Mouse (Mus musculus) gastrocnemius, adult 2 months (tissue): ENCODE measurements around the gene Arl2. TPM values are rescaled to one million over a fixed set of nuclear protein-coding genes. Genes with fewer than 3 reads are reported as not detected.

Experiments used
- DNase-seq: peaks from one replicate; pipeline ENCODE4 v3.0.0; 2022
- H3K27ac ChIP-seq: fragments of 200-600 bp; 2 replicates; pipeline ENCODE4 v1.8.1; 2022; ENCODE audit warnings: mild to moderate bottlenecking
- H3K4me3 ChIP-seq: fragments of 200-600 bp; 2 replicates; pipeline ENCODE4 v1.8.1; 2022; ENCODE audit warnings: mild to moderate bottlenecking, moderate library complexity
- CTCF ChIP-seq: fragments of 200-600 bp; IDR thresholded peaks from 2 replicates; pipeline ENCODE4 v1.8.1; 2022; ENCODE audit warnings: antibody characterized with exemption, mild to moderate bottlenecking, moderate library complexity
- intact Hi-C: fragments of 180-260 bp; cut with DNase I; formaldehyde crosslinking; loops from one replicate; pipeline ENCODE4 v1.15.1; 2025
- long read RNA-seq, 2 experiments: library from polyadenylated mRNA; stranded (forward); transcript quantifications; one replicate each; pipeline ENCODE4 v2.0.0; 2021
- total RNA-seq, 2 experiments: library from RNA; stranded (reverse); gene quantifications; 2 replicates each; pipeline ENCODE4 v1.2.3; 2021

The Arl2 gene
- total RNA-seq: 10 to 100 TPM; 57.5 to 70.8 TPM
- long read RNA-seq, experiment 1, transcript Arl2-201 (5 exons, 1,286 nt): major isoform, 67 of 72 reads
- long read RNA-seq, experiment 1, partial matches to known transcripts: 4 of 72 reads
- long read RNA-seq, experiment 1, other reads (novel, unspliced or antisense): 1 of 72 reads
- long read RNA-seq, experiment 2, transcript Arl2-201 (5 exons, 1,286 nt): major isoform, 90 of 93 reads
- long read RNA-seq, experiment 2, partial matches to known transcripts: 1 of 93 reads
- long read RNA-seq, experiment 2, other reads (novel, unspliced or antisense): 2 of 93 reads

DNA sequence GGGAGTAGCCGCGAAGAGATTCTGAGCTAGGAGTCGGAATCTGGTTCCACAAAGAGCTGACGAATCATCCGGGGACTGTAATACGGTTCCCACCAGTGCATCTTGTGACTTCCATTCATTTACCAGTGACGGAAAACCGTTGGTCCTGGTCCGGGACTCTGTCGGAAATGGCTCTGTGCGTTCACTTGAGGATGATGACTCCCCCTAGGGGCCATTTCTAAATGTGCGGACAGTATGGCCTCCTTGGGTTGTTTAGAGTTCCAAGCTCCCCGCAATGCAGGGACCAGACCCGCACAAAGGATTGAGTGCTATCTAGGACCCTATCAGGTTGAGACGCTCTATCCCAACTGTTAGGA lies at the start of gene Arl2:
Gene Arl2 (minus strand): TSS at position 155 of the 356 bp plus-strand sequence.
- Histone ChIP-seq H3K27ac (peak within 1 kb of the TSS; percentile 97), H3K4me3 (peak within 1 kb of the TSS; percentile 97)
- peak; percentile 32; the same call in 1 of the 2 replicates for TF ChIP-seq CTCF
- peak; percentile 74 for DNase-seq
- intact Hi-C loops: loop anchor here (2.0 kb wide), 1 partner anchor 93 kb away; the partner anchor contains the start of gene Ppp2r5b

DNA sequence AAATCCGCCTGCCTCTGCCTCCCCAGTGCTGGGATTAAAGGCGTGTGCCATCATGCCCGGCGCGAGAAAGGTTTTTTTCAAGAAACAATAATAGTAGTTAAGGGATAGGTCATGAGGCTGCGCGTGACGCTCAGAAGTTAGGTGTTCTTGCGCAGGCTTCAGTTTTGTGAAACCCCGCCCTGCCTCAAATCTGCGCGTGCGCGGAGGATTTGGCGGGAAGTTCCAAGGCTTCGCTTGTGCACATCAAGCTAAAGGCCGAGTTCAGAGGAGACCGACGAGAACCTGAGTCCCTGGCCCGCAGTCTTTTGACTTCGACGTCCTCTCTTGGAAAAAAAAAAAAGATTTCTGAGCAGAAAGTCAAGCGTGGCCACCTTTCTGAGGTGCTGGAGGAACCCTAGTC lies 42.8 kb upstream of the Arl2 start, which contains the start of gene Majin:
Gene Majin (plus strand): TSS at position 258 of the 400 bp plus-strand sequence.
- Histone ChIP-seq H3K27ac (no peak within 1 kb of the TSS), H3K4me3 (no peak within 1 kb of the TSS)
- intact Hi-C loops: no loop called here
- no peak for DNase-seq
- TF ChIP-seq CTCF: no peak

DNA sequence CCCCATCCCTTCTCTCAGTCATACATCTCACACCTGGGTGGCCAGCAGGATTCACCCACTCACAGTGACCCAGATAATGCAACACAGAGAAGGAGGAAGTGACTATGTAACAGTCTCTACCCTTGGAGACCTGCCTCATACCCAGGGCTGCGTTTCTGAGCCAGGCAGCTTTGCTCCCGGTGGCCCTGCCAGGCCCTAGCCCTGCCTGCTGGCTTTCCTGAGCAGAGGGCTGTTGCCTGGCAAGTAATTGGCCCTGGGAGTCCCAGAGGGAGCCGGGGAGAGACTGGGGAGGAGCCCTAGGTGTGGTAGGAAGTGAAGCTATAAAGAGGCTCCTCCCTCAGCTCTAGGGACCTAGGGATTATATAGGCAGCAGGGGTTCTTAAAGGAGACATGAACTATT lies 41.2 kb upstream of the Arl2 start:
- intact Hi-C loops: no loop called here
- Histone ChIP-seq H3K4me3 (no peak overlapping the region), H3K27ac (no peak overlapping the region)
- DNase-seq: no peak
- no peak for TF ChIP-seq CTCF

DNA sequence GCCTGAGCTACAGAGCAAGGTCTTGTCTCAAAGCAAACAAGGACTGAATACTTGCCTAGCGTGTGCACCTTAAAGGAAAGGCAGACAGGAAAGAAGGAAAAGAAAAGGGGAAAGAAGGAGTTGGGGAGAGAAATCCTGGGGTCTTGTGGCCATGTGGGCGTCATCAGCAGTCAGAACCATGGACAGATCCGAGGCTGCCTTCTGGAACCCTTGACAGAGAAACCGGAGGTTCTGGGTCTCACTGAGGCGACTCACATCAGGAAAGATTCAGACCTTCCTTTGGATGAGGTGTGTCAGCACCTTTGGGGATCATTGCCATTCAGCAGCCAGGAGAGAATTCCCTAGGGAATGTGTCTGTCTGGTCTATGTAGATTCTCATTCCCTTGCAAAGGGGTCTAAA lies 40.3 kb upstream of the Arl2 start:
- no peak overlapping the region for H3K27ac ChIP-seq
- intact Hi-C loops: no loop called here
- DNase-seq: no peak
- H3K4me3 ChIP-seq: no peak overlapping the region
- no peak for TF ChIP-seq CTCF

DNA sequence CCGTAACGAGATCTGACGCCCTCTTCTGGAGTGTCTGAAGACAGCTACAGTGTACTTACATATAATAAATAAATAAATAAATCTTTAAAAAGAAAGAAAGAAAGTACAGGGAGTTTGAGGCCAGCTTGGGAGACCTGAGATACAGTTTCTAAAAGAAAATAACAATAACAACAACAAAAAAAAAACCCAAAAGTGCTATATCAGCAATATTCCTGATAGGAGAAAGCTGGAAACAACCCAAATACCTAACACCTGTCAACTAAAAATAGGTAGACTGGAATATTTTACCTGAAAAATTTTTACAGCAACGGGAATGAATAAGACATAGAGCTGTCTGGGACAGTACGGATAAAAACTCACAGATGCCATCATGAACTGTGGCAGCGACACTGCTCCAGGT lies 37.4 kb upstream of the Arl2 start:
- intact Hi-C loops: no loop called here
- no peak overlapping the region for H3K4me3 ChIP-seq
- TF ChIP-seq CTCF: no peak
- no peak for DNase-seq
- H3K27ac ChIP-seq: no peak overlapping the region

DNA sequence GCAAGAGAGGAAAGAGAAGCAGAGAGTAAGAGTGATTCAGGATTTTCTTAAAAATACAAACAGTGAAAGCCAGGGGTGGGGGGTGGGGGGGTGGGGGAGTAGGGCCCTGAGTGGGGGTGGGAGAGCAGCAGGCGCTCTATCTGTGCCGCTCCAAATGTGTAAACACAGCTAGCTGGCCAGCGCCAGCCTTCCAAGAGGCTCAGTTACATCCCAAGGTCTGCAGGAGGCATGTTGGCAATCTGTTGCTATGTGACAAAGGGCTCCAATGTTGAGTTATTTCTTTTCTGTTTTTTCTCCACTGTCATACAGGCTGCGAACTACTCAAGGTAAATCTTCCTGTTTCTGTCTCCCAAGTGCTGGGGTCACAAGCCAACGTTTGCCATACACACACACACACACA lies 33.4 kb upstream of the Arl2 start:
- H3K4me3 ChIP-seq: no peak overlapping the region
- H3K27ac ChIP-seq: no peak overlapping the region
- no peak for TF ChIP-seq CTCF
- no peak for DNase-seq
- intact Hi-C loops: no loop called here

DNA sequence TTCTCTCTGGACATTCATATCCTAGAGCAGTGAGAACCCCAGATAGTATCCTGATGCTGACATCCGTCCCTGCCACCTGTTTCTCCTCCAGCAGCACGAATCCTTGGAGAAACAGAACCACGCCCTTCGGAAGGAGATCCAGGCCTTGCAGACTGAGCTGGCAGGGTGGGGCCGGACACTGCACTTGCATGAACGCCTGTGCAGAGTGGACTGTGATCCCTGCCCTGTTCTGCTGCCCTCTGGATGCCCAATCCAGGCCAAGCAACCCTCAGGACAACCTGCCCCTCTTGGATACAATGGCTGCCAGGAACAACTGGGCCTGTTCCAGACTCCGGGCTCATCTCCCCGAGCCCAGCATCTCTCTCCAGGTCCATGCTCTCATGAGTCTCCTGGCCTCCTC lies 29.9 kb upstream of the Arl2 start:
- no peak for DNase-seq
- no peak for TF ChIP-seq CTCF
- intact Hi-C loops: no loop called here
- H3K27ac ChIP-seq: no peak overlapping the region
- no peak overlapping the region for H3K4me3 ChIP-seq

DNA sequence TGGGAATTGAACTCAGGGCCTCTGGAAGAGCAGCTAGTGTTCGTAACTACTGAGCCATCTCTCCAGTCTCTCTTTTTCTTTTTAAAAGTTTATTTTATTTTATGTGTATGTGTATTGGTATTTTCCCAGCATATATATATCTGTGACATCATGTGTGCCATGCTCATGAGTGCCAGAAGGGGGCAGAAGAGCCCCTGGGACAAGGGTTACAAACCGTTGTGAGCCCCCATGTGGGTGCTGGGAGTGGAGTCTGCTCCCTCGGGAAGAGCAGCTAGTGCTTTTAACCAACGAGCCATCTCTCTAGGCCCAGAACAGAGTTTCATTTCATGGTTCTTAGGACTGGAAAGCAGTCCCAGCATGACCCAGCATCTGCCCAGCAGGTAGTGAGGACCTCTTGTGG lies 25.4 kb upstream of the Arl2 start:
- intact Hi-C loops: no loop called here
- H3K4me3 ChIP-seq: no peak overlapping the region
- no peak for DNase-seq
- TF ChIP-seq CTCF: no peak
- H3K27ac ChIP-seq: no peak overlapping the region

DNA sequence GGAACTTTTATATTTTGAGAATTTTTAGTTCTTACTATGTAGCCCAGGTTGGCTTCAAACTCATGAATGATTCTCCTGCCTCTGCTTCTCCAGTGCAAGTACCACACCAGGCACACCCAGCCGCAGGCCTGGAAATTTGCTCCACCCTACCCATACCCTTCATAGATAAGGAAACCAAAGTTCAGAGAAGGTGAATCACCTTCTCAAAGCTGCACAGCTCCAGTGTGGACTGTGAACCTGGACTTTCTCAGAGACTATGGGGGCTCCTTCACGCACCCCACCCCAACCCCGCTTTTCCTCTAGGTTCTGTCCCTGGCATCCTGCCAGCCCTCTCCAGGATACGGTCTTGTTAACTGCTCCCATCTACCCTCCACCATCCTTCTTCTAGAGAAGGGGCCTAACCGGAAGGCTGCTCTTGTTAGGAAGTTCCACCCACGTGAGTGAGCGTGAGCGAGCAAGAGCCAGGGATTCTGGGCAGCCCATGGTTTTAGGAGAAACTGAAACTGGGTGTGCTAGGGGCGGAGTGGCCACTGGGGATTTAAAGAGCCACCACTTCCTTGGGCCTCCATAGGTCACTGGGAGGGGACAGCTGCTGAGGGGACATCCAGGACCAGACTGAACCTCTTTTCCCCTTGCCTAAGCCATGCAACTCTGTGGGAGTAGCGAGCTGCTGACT lies 22.7 kb upstream of the Arl2 start:
- peak overlapping the region; percentile 57; the same call in 1 of the 2 replicates for H3K27ac ChIP-seq
- DNase-seq: peak; percentile 44
- intact Hi-C loops: no loop called here
- peak overlapping the region; percentile 62 for H3K4me3 ChIP-seq
- TF ChIP-seq CTCF: no peak

DNA sequence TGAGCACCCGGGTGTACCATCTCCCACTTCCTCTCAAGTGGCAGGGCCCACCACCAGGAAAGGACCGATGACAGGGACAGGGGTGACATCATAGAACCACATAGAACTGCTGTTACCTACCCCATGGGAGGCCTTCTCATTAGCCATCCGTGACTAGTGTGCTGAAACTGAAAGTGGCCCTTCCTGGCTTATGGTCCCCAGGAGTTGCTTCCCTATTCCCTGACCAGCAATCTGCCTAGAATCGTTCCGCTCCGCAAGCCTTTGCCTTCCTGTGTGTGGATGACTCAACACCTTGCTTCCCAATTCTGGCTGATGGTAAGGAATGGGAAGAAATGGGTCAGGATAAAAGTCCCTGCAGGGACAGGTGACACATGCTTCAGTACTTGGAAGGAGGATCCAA lies 15.9 kb upstream of the Arl2 start:
- Histone ChIP-seq H3K27ac (no peak overlapping the region), H3K4me3 (no peak overlapping the region)
- intact Hi-C loops: no loop called here
- DNase-seq: no peak
- TF ChIP-seq CTCF: no peak

DNA sequence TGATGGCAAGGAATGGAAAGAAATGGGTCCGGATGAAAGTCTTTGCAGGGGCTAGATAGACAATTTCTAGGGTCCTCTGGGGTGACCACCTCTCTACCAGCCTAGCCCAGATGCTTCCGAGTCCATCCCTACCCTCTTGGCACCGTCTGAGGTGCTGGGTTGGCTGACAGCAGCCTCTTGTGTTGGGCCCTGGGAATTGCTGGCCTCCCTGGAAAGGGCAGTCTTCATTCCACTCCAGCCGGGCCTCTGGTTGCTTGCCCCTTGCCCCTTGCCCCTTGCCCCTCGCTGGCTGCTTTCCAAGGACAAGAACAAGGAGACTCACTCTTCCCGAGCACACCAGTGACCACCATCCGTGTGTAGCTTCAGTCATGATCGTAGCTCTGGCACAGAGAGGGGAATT lies 15.0 kb upstream of the Arl2 start:
- intact Hi-C loops: no loop called here
- Histone ChIP-seq H3K4me3 (no peak overlapping the region), H3K27ac (no peak overlapping the region)
- TF ChIP-seq CTCF: no peak
- DNase-seq: no peak

DNA sequence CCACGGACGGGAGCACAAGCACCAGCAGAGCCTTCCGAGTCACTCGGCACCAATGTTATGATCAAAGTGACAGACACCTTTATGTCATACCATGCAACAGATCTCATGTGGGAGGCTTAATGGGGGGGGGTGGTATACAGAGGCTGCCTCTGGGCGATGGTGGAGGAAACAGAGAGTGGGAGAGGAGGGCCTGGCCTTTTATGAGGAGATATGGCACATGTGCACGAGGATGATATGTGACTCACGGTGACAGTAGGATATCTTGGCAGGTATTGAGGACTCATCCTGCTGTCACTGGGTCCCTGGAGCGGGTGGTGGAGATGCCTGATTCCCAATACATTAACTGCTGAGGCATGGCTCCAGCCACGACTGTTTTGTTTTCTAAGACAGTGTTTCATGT lies 13.8 kb upstream of the Arl2 start:
- no peak for DNase-seq
- intact Hi-C loops: no loop called here
- H3K27ac ChIP-seq: no peak overlapping the region
- TF ChIP-seq CTCF: no peak
- no peak overlapping the region for H3K4me3 ChIP-seq

DNA sequence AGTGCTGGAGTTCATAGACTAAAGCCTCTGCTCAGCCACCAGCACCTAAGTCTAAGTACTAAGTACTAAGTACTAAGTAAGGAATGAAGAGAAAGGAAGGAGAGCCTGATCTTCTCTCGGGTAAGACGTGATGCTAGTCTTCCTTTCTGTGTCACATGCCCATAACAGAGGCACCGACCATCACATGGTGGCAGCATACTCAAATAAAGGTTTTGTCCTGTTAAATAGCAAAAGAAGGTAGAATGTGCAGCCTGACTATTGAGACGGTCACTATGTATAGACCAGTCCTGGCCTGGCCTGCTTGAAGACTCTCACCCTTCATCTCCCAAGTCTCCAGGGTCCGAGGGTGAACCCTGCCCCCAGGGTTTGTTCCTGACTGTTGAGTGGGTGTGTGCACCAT lies 3.5 kb upstream of the Arl2 start:
- DNase-seq: no peak
- no peak overlapping the region for H3K27ac ChIP-seq
- intact Hi-C loops: no loop called here
- TF ChIP-seq CTCF: no peak
- H3K4me3 ChIP-seq: no peak overlapping the region
